Mouse (Mus musculus) c-Kit-positive CD71-negative TER-119-negative erythroid progenitor cells, embryonic 14.5 days (primary cell): Measurements from ENCODE around the gene Hbp1.

Experiments
- DNase-seq: peaks from one replicate; pipeline ENCODE4 v3.0.0-alpha.2; 2013; ENCODE audit warnings: low read depth

Hbp1 gene

DNA sequence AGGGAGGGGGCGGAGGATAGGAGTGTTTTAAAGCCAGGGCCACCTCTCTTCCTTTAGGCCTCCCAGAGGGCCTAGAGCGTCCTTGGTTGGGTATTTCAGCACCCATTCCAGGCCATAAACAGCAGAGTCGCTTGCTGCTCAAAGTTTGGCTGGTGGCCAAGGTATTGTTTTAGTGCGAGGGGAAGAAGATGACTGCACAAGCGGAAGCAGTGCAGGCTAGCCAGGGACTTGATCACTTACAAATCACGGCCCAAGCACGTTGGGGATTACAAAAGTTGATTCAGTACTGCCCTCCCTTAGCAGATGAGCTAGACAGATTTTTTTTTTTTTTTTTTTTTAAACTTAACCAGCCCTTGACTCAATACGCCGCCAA lies 310 bp upstream of the Hbp1 start:
- no peak for DNase-seq

GRCm38 (mm10) chr12:31949193-31949741 lies 1.1 kb downstream of the Hbp1 start:
- DNase-seq, result peak; percentile 84

- DNase-seq, result no peak
Observed at GRCm38 (mm10) chr12:31948101-31949000, 2.0 kb downstream of the Hbp1 start.

- DNase-seq, result peak; percentile 47
Observed at GRCm38 (mm10) chr12:31947476-31947875, 2.9 kb downstream of the Hbp1 start.

GRCm38 (mm10) chr12:31944405-31944804 lies 5.9 kb downstream of the Hbp1 start:
- DNase-seq, result no peak

- no peak for DNase-seq
Observed at GRCm38 (mm10) chr12:31943020-31943654, 7.2 kb downstream of the Hbp1 start.

DNA sequence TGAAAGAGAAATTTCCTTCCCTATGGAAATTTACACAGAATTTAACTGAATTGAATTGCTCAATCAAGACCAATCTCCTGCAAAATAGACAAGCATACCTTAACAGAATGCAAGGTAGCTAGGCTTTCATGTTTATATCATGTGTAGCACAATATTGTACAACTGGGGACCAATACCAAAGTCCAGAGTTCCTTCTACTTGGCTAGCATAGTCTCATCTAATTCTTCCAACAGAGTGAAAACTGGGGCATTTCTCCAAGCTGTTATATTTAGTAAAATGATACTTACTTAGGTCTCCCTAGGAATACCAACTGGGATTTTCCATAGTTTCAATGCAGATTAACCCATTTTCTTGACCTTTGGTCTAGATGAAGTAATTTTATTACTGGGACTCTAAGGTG lies 11.3 kb downstream of the Hbp1 start:
- DNase-seq, result no peak

DNA sequence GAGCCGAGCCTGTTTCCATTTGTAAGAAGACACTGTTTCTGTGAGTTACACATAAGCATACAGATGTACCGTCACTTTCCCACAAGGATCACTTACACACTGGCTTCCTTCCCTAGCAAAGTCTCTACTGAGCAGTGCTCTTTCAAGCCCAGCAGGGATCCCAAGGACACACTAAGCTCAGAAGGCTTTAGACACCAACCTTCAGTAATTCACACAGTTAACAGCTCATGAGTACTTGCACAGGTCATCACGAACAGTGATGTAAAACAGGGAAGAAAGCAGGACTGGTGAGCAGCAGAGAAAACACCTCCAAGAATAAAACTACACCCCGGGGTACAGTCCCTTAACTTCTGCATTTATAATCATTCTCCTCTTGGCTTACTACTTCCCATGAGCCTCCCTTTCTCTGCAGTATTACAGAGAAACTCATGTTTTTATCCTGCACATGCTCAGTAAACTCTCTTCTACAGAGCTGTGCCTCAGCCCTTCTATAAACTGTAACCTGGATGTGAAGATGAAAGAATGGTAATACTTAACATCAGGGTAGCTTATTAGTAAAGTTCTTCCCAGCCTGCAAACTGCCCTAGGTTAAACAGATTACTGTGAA lies 11.8 kb downstream of the Hbp1 start:
- no peak for DNase-seq

- DNase-seq, result no peak
Observed at GRCm38 (mm10) chr12:31937613-31938012, 12.7 kb downstream of the Hbp1 start.

DNA sequence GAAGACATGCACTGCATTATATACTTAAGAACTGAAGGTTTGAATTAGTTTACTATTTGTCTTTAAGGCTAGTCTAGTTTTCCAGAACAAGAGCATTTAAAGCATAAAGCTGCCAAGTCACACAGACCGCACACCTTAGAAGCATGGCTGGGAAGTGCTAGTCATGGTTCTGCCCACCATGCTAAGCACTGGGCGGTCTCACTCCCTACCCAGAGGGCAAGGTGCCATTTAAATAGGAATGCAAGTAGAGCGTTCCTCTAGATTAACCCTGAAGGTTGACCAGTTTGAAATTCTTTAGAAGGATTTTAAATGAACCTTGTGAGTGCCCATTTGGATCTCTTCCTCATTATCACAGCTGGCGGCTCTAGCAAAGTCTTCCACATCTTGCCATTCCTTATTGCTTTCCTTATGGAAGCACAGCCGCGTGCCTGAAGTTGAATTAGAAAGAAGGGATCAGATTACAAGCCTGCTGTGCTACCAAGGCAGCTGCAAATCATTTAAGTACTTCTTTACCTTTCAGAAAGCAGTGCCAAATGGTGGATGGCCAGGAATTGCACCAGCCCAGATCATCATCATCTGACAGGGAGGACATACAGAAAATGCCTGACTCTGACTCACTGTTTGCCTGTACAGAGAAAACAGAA lies 13.6 kb downstream of the Hbp1 start:
- no peak for DNase-seq

DNA sequence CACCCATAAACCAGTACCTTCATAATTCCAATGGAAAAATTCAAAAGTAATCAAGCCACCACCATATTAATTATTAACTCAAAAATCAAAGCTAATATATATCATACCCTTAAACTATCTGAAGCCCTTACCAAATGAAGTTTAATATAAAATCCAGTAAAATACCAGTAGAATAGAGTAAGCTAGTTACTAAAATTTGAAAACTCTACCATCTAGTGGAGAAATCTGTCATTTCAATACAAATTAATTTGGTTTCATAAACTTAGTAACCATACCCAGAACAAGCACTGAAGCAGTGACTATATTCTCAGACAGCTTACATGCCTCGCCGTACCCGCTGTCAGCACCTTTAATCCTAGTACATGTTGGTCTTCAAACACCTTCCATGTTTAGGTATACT lies 18.5 kb downstream of the Hbp1 start:
- DNase-seq, result no peak

- no peak for DNase-seq
Observed at GRCm38 (mm10) chr12:31928498-31928897, 21.8 kb downstream of the Hbp1 start.

- no peak for DNase-seq
Observed at GRCm38 (mm10) chr12:31926661-31927061, 23.7 kb downstream of the Hbp1 start.

DNA sequence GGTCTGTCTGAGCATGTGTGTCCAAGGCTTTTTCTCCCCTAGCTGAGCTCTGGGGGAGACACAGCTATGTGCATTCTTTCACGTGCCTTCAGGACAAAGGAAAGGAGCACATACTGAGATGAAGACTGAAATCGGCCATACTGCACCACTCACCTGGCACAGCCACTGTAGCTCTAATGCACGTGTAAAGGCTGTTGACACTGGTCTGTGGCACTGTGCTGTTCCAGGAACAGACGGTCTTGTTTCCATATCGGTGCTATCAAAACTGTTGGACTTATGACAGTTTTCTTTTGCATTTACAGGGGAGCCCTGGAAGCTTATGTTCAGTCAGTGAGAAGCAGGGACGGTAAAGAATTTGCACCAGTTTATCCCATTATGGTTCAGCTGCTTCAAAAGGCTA lies 25.0 kb downstream of the Hbp1 start:
- no peak for DNase-seq

DNA sequence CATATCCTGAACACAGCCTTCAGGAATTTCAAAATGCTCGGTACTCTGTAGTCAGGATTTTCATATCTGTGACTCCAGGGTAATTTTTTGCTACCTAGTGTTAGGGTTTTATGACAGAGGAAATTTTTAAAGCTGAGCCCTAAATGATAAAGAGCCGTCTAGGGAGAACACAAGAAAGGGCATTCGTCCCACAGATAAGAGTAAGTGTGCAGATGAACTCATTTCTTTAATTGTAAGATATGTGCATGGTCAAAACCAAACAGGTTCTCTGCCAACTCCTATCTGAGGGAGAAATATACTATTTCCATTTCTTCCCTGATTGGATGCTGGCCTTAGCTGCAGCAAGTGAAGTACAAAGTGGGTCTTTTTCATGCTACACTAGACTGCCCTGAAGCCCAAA lies 26.2 kb downstream of the Hbp1 start:
- no peak for DNase-seq

GRCm38 (mm10) chr12:31920464-31921405 lies 29.6 kb downstream of the Hbp1 start:
- no peak for DNase-seq

DNA sequence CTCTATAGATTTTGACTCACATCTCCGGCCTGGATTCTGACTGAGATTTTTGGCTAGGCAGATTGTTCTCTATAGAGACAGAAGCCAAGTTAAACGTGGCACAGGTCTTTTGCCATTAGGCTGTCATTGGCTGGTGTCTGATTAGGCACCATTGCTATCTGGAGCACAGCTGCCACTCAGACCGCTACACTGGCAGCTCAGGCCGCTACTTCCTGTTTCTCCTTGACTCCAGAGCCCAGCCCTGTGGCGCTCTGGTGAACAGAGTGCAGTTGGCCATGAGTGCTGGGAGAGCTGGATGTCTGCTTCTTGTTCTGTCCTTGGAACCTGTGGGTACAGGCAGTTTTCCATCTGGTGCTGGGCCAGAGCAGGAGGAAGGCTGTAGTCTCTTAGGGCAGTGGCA lies 33.1 kb downstream of the Hbp1 start:
- DNase-seq, result peak; percentile 20

GRCm38 (mm10) chr12:31916691-31917090 lies 33.6 kb downstream of the Hbp1 start:
- no peak for DNase-seq

GRCm38 (mm10) chr12:31913614-31914013 lies 36.7 kb downstream of the Hbp1 start:
- DNase-seq, result no peak

DNA sequence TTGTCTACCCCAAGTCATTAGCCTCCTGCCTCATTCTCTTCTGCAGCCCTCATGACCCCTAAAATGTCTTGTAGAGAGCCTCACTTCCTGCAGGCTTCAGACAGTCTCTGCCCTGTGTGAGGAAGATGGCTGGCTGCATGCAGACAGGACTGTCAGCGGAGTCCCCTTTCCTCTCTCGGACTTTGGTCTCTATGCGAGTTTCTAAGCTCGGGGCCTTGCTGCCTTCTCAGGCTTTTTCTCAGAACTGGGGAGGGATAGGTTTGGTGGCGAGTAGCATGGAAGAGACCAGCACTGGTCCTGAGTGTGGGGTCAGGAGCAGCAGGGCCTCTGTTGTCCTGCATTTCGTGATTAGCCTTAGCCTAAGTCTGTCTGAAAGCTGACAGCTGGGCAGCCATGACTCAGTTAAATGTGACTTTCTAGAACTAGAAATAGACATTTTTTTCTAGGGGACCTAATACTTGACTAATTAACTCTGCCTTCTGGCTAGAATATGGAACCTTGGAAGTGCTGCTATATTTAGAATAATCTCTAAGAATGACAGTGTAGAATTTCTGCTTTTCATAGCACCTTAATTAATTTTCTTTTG lies 37.3 kb downstream of the Hbp1 start:
- no peak for DNase-seq

- DNase-seq, result no peak
Observed at GRCm38 (mm10) chr12:31907436-31907835, 42.9 kb downstream of the Hbp1 start.
